Mouse (Mus musculus) thymus, adult 2 months (tissue): Measurements from ENCODE around the gene Fbxw7.

Experiments used
- CTCF ChIP-seq: fragments of 200-500 bp; IDR thresholded peaks from 2 replicates; pipeline ENCODE4 v1.5.1; 2012; ENCODE audit warnings: mild to moderate bottlenecking, control low read depth, low read length, moderate library complexity, borderline replicate concordance; ENCODE audit not compliant: control insufficient read depth, poor library complexity, insufficient read depth; ENCODE audit errors: extremely low read depth
- POLR2A ChIP-seq: fragments of 200-500 bp; IDR thresholded peaks from 2 replicates; pipeline ENCODE4 v1.6.1; 2012; ENCODE audit warnings: mild to moderate bottlenecking, low read length, control low read depth, moderate library complexity; ENCODE audit not compliant: control insufficient read depth, poor library complexity, insufficient read depth; ENCODE audit errors: extremely low read depth

GRCm38 (mm10) chr3:85024237-85024636, 209.2 kb downstream of the Fbxw7 start:
- no peak for TF ChIP-seq CTCF
- TF ChIP-seq POLR2A: no peak
